Comparison of ENCODE assay signal across 8 mouse cellular contexts in the genomic region with DNA sequence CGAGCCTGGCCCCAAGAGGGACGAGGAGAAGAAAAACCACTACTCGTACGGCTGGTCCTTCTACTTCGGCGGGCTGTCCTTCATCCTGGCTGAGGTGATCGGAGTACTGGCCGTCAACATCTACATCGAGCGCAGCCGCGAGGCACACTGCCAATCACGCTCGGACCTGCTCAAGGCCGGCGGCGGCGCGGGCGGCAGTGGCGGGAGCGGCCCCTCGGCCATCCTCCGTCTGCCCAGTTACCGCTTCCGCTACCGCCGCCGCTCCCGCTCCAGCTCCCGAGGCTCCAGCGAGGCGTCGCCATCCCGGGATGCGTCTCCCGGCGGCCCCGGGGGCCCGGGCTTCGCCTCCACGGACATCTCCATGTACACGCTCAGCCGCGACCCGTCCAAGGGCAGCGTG. TPM values are rescaled to one million over a fixed set of nuclear protein-coding genes. Genes with fewer than 3 reads are reported as not detected.
DNase-seq lines count a peak whose midpoint lies in the region; ATAC-seq lines count a peak whose summit lies in the region.

No protein-coding gene starts in this region.

- no peak overlapping the region for H3K27ac ChIP-seq in brown adipose tissue, adult 24 weeks (replicated peaks; ENCODE audit: low read depth, low read length)

- ATAC-seq in cerebellum, adult (ENCODE audit: insufficient number of reproducible peaks, low FRiP score, low TSS enrichment), result no peak

- peak; percentile 39 for DNase-seq in cerebellum, adult 11 months
- peak; percentile 38 for DNase-seq in gastrocnemius, postnatal 10 days
- peak; percentile 7 for DNase-seq in kidney, adult 9 months
- DNase-seq in lung, postnatal 36 days, result peak; percentile 10
- peak; percentile 65 for DNase-seq in retina, postnatal 1 day
- no peak for DNase-seq in spleen, postnatal 36 days (ENCODE audit: low spot score in 2 of 2)

- H3K4me1 ChIP-seq in brown adipose tissue, adult 24 weeks (ENCODE audit: control insufficient read depth, insufficient read depth, insufficient read length, low read length), result no peaks in the 10 kb centered on the region; the same call in 1 of the 2 replicates

- peak overlapping the region; percentile 49 for H3K4me3 ChIP-seq in brown adipose tissue, adult 24 weeks (ENCODE audit: insufficient read depth, low read depth, low read length)

RNA-seq across cellular contexts. Expression of a gene that starts 9.1 kb away (rescaled TPM):
- 0.52 and 2.5 TPM in 2 replicates for polyA plus RNA-seq in brown adipose tissue, adult 24 weeks (2012; ENCODE audit: insufficient read depth, insufficient read length, missing spikeins)
- total RNA-seq in gastrocnemius, postnatal 10 days (2021), result 10 to 100 TPM; 80.3 to 88.7 TPM

RNA-seq across cellular contexts. Expression of a gene that starts 24.4 kb away (rescaled TPM):
- polyA plus RNA-seq in brown adipose tissue, adult 24 weeks (2012; ENCODE audit: insufficient read depth, insufficient read length, missing spikeins), result not detected in 2 replicates
- under 1 TPM in 1 of 2 experiments, not detected in 1; 0.43 TPM for total RNA-seq in gastrocnemius, postnatal 10 days (2021)

Comparison
In these comparisons a context has a peak if more than half of its experiments do, and no peak if none do; other contexts are left out.
1. DNase-seq: peak in cerebellum, adult 11 months (single experiment), gastrocnemius, postnatal 10 days (single experiment), kidney, adult 9 months (single experiment), lung, postnatal 36 days (single experiment) and retina, postnatal 1 day (single experiment); none in spleen, postnatal 36 days (0 of 2).